Mouse (Mus musculus): ENCODE results near the gene Inpp5f.
"Not testable (repeated sequence)": the region's sequence is repeated elsewhere in the genome, so short reads cannot be mapped to it uniquely, and the experiment has no call there.

The Inpp5f gene

GRCm38 (mm10) chr7:128664861-128665377 is 53.8 kb downstream of the Inpp5f start:
- DNase-seq (ENCODE audit: low read depth, low spot score) = no peak

- no peak for DNase-seq (ENCODE audit: low read depth, low spot score)
Measured at GRCm38 (mm10) chr7:128667788-128668187, 56.7 kb downstream of the Inpp5f start.

GRCm38 (mm10) chr7:128668831-128669230 is 57.7 kb downstream of the Inpp5f start:
- no peak for DNase-seq (ENCODE audit: low read depth, low spot score)

- peak; percentile 70 for DNase-seq (ENCODE audit: low read depth, low spot score)
Measured at GRCm38 (mm10) chr7:128671952-128672351, 60.8 kb downstream of the Inpp5f start.

GRCm38 (mm10) chr7:128672408-128673010 is 61.4 kb downstream of the Inpp5f start:
- peak; percentile 85 for DNase-seq (ENCODE audit: low read depth, low spot score)

- no peak for DNase-seq (ENCODE audit: low read depth, low spot score)
Measured at GRCm38 (mm10) chr7:128678546-128678945, 67.4 kb downstream of the Inpp5f start.

- DNase-seq (ENCODE audit: low read depth, low spot score) = no peak
Measured at GRCm38 (mm10) chr7:128687821-128688564, 76.9 kb downstream of the Inpp5f start.

GRCm38 (mm10) chr7:128689347-128689746 is 78.2 kb downstream of the Inpp5f start:
- no peak for DNase-seq (ENCODE audit: low read depth, low spot score)

GRCm38 (mm10) chr7:128690070-128690469 is 78.9 kb downstream of the Inpp5f start:
- peak; percentile 66 for DNase-seq (ENCODE audit: low read depth, low spot score)

GRCm38 (mm10) chr7:128690796-128691195 is 79.7 kb downstream of the Inpp5f start:
- no peak for DNase-seq (ENCODE audit: low read depth, low spot score)

GRCm38 (mm10) chr7:128692163-128692562 is 81.0 kb downstream of the Inpp5f start:
- DNase-seq (ENCODE audit: low read depth, low spot score) = no peak

- no peak for DNase-seq (ENCODE audit: low read depth, low spot score)
Measured at GRCm38 (mm10) chr7:128694848-128695247, 83.7 kb downstream of the Inpp5f start.

GRCm38 (mm10) chr7:128699959-128700358 is 88.8 kb downstream of the Inpp5f start:
- not testable (repeated sequence) for DNase-seq (ENCODE audit: low read depth, low spot score)

- DNase-seq (ENCODE audit: low read depth, low spot score) = peak; percentile 69
Measured at GRCm38 (mm10) chr7:128705735-128706134, 94.6 kb downstream of the Inpp5f start.

GRCm38 (mm10) chr7:128717991-128718390 is 106.9 kb downstream of the Inpp5f start:
- no peak for DNase-seq (ENCODE audit: low read depth, low spot score)

- DNase-seq (ENCODE audit: low read depth, low spot score) = peak; percentile 70
Measured at GRCm38 (mm10) chr7:128724761-128725160, 113.6 kb downstream of the Inpp5f start.

GRCm38 (mm10) chr7:128725189-128725588 is 114.1 kb downstream of the Inpp5f start:
- DNase-seq (ENCODE audit: low read depth, low spot score) = no peak

GRCm38 (mm10) chr7:128726999-128727398 is 115.9 kb downstream of the Inpp5f start:
- DNase-seq (ENCODE audit: low read depth, low spot score) = no peak

GRCm38 (mm10) chr7:128727701-128728100 is 116.6 kb downstream of the Inpp5f start:
- DNase-seq (ENCODE audit: low read depth, low spot score) = no peak

GRCm38 (mm10) chr7:128728738-128729137 is 117.6 kb downstream of the Inpp5f start:
- no peak for DNase-seq (ENCODE audit: low read depth, low spot score)

GRCm38 (mm10) chr7:128731585-128731984 is 120.5 kb downstream of the Inpp5f start:
- no peak for DNase-seq (ENCODE audit: low read depth, low spot score)

- DNase-seq (ENCODE audit: low read depth, low spot score) = no peak
Measured at GRCm38 (mm10) chr7:128738041-128738440, 126.9 kb downstream of the Inpp5f start.

GRCm38 (mm10) chr7:128739116-128739461 is 128.0 kb downstream of the Inpp5f start:
- DNase-seq (ENCODE audit: low read depth, low spot score) = no peak
